Mouse (Mus musculus) MEL (cell line): Measurements from ENCODE around the gene Slc5a6. TPM values are rescaled to one million over a fixed set of nuclear protein-coding genes. Genes with fewer than 3 reads are reported as not detected.
"Not testable (repeated sequence)": the region's sequence is repeated elsewhere in the genome, so short reads cannot be mapped to it uniquely, and the experiment has no call there.

Source experiments
- DNase-seq: peaks from one replicate; pipeline ENCODE4 v3.0.0; 2011; ENCODE audit warnings: low read depth, low spot score
- H3K27ac ChIP-seq: 2 replicates; pipeline ENCODE4 v1.5.1; 2012; ENCODE audit warnings: low read depth, mild to moderate bottlenecking, control low read depth, low read length, moderate library complexity; ENCODE audit not compliant: control insufficient read depth
- H3K27me3 ChIP-seq, 2 experiments: fragments of 150-350 bp in 1 of 2; sonication (generic) in 1 of 2; 2 replicates each; pipeline ENCODE4 v1.6.1; 2012; ENCODE audit warnings: low read length in 2 of 2, mild to moderate bottlenecking in 2 of 2, improper control_type of control experiment in 1 of 2, moderate library complexity in 1 of 2; ENCODE audit not compliant: insufficient read depth in 2 of 2, control insufficient read depth in 1 of 2
- H3K36me3 ChIP-seq, 2 experiments: 2 replicates each; pipeline ENCODE4 v1.6.1; 2012 to 2014; ENCODE audit warnings: low read length in 2 of 2, improper control_type of control experiment in 1 of 2, inconsistent platforms in 1 of 2, mild to moderate bottlenecking in 1 of 2; ENCODE audit not compliant: insufficient read depth in 2 of 2, control insufficient read depth in 1 of 2
- H3K4me1 ChIP-seq, 2 experiments: fragments of 150-350 bp in 1 of 2; sonication (generic) in 1 of 2; 2 replicates each; pipeline ENCODE4 v1.6.1; 2012; ENCODE audit warnings: low read length in 2 of 2, improper control_type of control experiment in 1 of 2, mild to moderate bottlenecking in 1 of 2; ENCODE audit not compliant: insufficient read depth in 2 of 2, control insufficient read depth in 1 of 2
- H3K4me3 ChIP-seq, 2 experiments: fragments of 150-350 bp in 1 of 2; sonication (generic) in 1 of 2; 2 replicates each; pipeline ENCODE4 v1.5.1; 2012; ENCODE audit warnings: low read depth in 2 of 2, low read length in 2 of 2, mild to moderate bottlenecking in 2 of 2, moderate library complexity in 2 of 2, control low read depth in 1 of 2, improper control_type of control experiment in 1 of 2; ENCODE audit not compliant: control insufficient read depth in 1 of 2, insufficient read depth in 1 of 2
- H3K79me2 ChIP-seq: 2 replicates; pipeline ENCODE4 v1.6.1; 2012; ENCODE audit warnings: mild to moderate bottlenecking, low read length, moderate library complexity; ENCODE audit not compliant: control insufficient read depth, poor library complexity, insufficient read depth
- H3K9ac ChIP-seq: 2 replicates; pipeline ENCODE4 v1.6.1; 2012; ENCODE audit warnings: low read depth, mild to moderate bottlenecking, control low read depth, low read length, moderate library complexity; ENCODE audit not compliant: control insufficient read depth, poor library complexity, severe bottlenecking
- H3K9me3 ChIP-seq: fragments of 150-350 bp; sonication (generic); replicated peaks from 2 replicates; pipeline ENCODE4 v1.6.1; 2012; ENCODE audit warnings: mild to moderate bottlenecking, low read length, improper control_type of control experiment, moderate library complexity; ENCODE audit not compliant: insufficient read depth
- BHLHE40 ChIP-seq: IDR thresholded peaks from 2 replicates; pipeline ENCODE4 v1.6.1; 2012; ENCODE audit warnings: low read depth, mild to moderate bottlenecking, inconsistent platforms, low read length, improper control_type of control experiment, borderline replicate concordance
- CHD2 ChIP-seq: IDR thresholded peaks from 2 replicates; pipeline ENCODE4 v1.6.1; 2011; ENCODE audit warnings: low read length, improper control_type of control experiment
- E2F4 ChIP-seq: IDR thresholded peaks from 2 replicates; pipeline ENCODE4 v1.6.1; 2011; ENCODE audit warnings: low read depth, low read length, improper control_type of control experiment, borderline replicate concordance
- ELF1 ChIP-seq: IDR thresholded peaks from 2 replicates; pipeline ENCODE4 v1.6.1; 2014; ENCODE audit warnings: low read depth, mild to moderate bottlenecking, inconsistent platforms, low read length, improper control_type of control experiment, moderate library complexity
- EP300 ChIP-seq, 2 experiments: IDR thresholded peaks; 2 replicates each; pipeline ENCODE4 v1.6.1; 2011; ENCODE audit warnings: improper control_type of control experiment in 2 of 2, low read length in 2 of 2, low read depth in 1 of 2, mild to moderate bottlenecking in 1 of 2
- ETS1 ChIP-seq: IDR thresholded peaks from 2 replicates; pipeline ENCODE4 v1.6.1; 2012; ENCODE audit warnings: low read depth, mild to moderate bottlenecking, inconsistent platforms, low read length, improper control_type of control experiment, moderate library complexity
- HCFC1 ChIP-seq: IDR thresholded peaks from 2 replicates; pipeline ENCODE4 v1.6.1; 2012; ENCODE audit warnings: low read depth, mild to moderate bottlenecking, inconsistent platforms, low read length, improper control_type of control experiment, moderate library complexity
- JUND ChIP-seq: IDR thresholded peaks from 2 replicates; pipeline ENCODE4 v1.6.1; 2011; ENCODE audit warnings: low read depth, mild to moderate bottlenecking, improper control_type of control experiment, low read length
- MAFK ChIP-seq: IDR thresholded peaks from 2 replicates; pipeline ENCODE4 v1.6.1; 2011; ENCODE audit warnings: low read depth, mild to moderate bottlenecking, low read length, improper control_type of control experiment, borderline replicate concordance
- MAX ChIP-seq: IDR thresholded peaks from 2 replicates; pipeline ENCODE4 v1.6.1; 2011; ENCODE audit warnings: low read length, improper control_type of control experiment
- MXI1 ChIP-seq: IDR thresholded peaks from 2 replicates; pipeline ENCODE4 v1.6.1; 2011; ENCODE audit warnings: mild to moderate bottlenecking, low read depth, low read length, improper control_type of control experiment
- MYB ChIP-seq: IDR thresholded peaks from 2 replicates; pipeline ENCODE4 v1.6.1; 2011; ENCODE audit warnings: mild to moderate bottlenecking, low read depth, low read length, improper control_type of control experiment
- MYC ChIP-seq: IDR thresholded peaks from 2 replicates; pipeline ENCODE4 v1.6.1; 2011; ENCODE audit warnings: low read depth, mild to moderate bottlenecking, low read length, improper control_type of control experiment, moderate library complexity
- POLR2AphosphoS5 ChIP-seq: IDR thresholded peaks from 2 replicates; pipeline ENCODE4 v1.6.1; 2012; ENCODE audit warnings: low read depth, borderline replicate concordance, mild to moderate bottlenecking, inconsistent platforms, low read length, moderate library complexity, mixed read lengths
- RAD21 ChIP-seq: IDR thresholded peaks from 2 replicates; pipeline ENCODE4 v1.6.1; 2011; ENCODE audit warnings: mild to moderate bottlenecking, low read depth, low read length, improper control_type of control experiment
- SMC3 ChIP-seq: IDR thresholded peaks from 2 replicates; pipeline ENCODE4 v1.6.1; 2011; ENCODE audit warnings: low read depth, low read length, improper control_type of control experiment
- TAL1 ChIP-seq: IDR thresholded peaks from 2 replicates; pipeline ENCODE4 v1.6.1; 2012; ENCODE audit warnings: mild to moderate bottlenecking, inconsistent platforms, low read length, moderate library complexity, mixed read lengths
- TBP ChIP-seq: IDR thresholded peaks from 2 replicates; pipeline ENCODE4 v1.8.0; 2011; ENCODE audit warnings: low read depth, low read length, improper control_type of control experiment
- USF2 ChIP-seq, 2 experiments: IDR thresholded peaks; 2 replicates each; pipeline ENCODE4 v1.6.1; 2011 to 2012; ENCODE audit warnings: improper control_type of control experiment in 2 of 2, low read length in 2 of 2, borderline replicate concordance in 1 of 2, inconsistent platforms in 1 of 2, low read depth in 1 of 2, mild to moderate bottlenecking in 1 of 2; ENCODE audit not compliant: insufficient read depth in 1 of 2
- ZNF384 ChIP-seq: IDR thresholded peaks from 2 replicates; pipeline ENCODE4 v1.6.1; 2012; ENCODE audit warnings: low read depth, mild to moderate bottlenecking, inconsistent platforms, low read length, improper control_type of control experiment
- polyA plus RNA-seq, 2 experiments: library from polyadenylated mRNA; stranded (reverse) in 1 of 2; unstranded in 1 of 2; fragments of >175 nt in 1 of 2; fragments of >200 nt in 1 of 2; gene quantifications; 2 replicates each; pipeline versions ENCODE4 v1.2.1 to v1.2.4; 2012; ENCODE audit warnings: low replicate concordance in 2 of 2, low read depth in 1 of 2; ENCODE audit not compliant: insufficient read length in 2 of 2, insufficient read depth in 1 of 2, missing spikeins in 1 of 2
- total RNA-seq: library from RNA; depleted of rRNA; stranded (reverse); fragments of 300-350 nt; gene quantifications from 2 replicates; pipeline ENCODE4 v1.2.3, GENCODE M21; 2012

Slc5a6 gene
- total and polyA plus RNA-seq, 3 experiments = 34.5 to 41.7 TPM; not detected in 1

- TF ChIP-seq POLR2AphosphoS5 (no peak), HCFC1 (no peak)
- TF ChIP-seq, all 39 proteins: peak for 0
These were observed 2.3 kb downstream of the Slc5a6 start (continued) for GRCm38 (mm10) chr5:31046416-31046815.

- Histone ChIP-seq H3K79me2 (no peaks in the 10 kb centered on the region), H3K9ac (no peak overlapping the region), H3K4me1 (no peaks in the 10 kb centered on the region), H3K4me3 (no peak overlapping the region), H3K36me3 (peaks cover 2 to 3% of the 10 kb centered on the region in 2 experiments; a peak in 2 of 4 replicates), H3K27ac (no peak overlapping the region), H3K9me3 (no peaks in the 10 kb centered on the region)
- no peak for DNase-seq
- TF ChIP-seq MYB = no peak
- TF ChIP-seq TBP = no peak
- no peak for TF ChIP-seq TAL1
- no peak for TF ChIP-seq MYC
- no peak for TF ChIP-seq E2F4
- TF ChIP-seq MXI1 = no peak
- no peak for TF ChIP-seq MAFK
- no peak for TF ChIP-seq POLR2AphosphoS5
- no peak for TF ChIP-seq ELF1
- TF ChIP-seq SMC3 = no peak
- no peak for TF ChIP-seq RAD21
- no peak for TF ChIP-seq ETS1
- no peak for TF ChIP-seq ZNF384
- no peak for TF ChIP-seq HCFC1
- no peak for TF ChIP-seq MAX
- no peak for TF ChIP-seq CHD2
- no peak for TF ChIP-seq EP300 (IDR thresholded peaks at IDR 0.05; ENCODE audit: low read depth in 1 of 2, low read length in 2 of 2)
- no peak for TF ChIP-seq JUND
- no peak for TF ChIP-seq USF2 (IDR thresholded peaks at IDR 0.05; ENCODE audit: borderline replicate concordance in 1 of 2, insufficient read depth in 1 of 2, low read depth in 1 of 2, low read length in 2 of 2)
- TF ChIP-seq BHLHE40 = no peak
- TF ChIP-seq, all 39 proteins: peak for 0
- no peaks in the 10 kb centered on the region for H3K27me3 ChIP-seq
These were observed 10.4 kb downstream of the Slc5a6 start for GRCm38 (mm10) chr5:31038171-31038845.

- not testable (repeated sequence) for H3K27me3 ChIP-seq, H3K79me2 ChIP-seq, H3K9me3 ChIP-seq, H3K36me3 ChIP-seq, H3K4me3 ChIP-seq, H3K27ac ChIP-seq, H3K9ac ChIP-seq, H3K4me1 ChIP-seq, DNase-seq
These were observed 12.2 kb downstream of the Slc5a6 start for GRCm38 (mm10) chr5:31036556-31036955.
